Mouse (Mus musculus) thymus, adult 2 months (tissue): ENCODE measurements around the gene Ncoa3.

Source experiments
- CTCF ChIP-seq: fragments of 200-500 bp; IDR thresholded peaks from 2 replicates; pipeline ENCODE4 v1.5.1; 2012; ENCODE audit warnings: mild to moderate bottlenecking, control low read depth, low read length, moderate library complexity, borderline replicate concordance; ENCODE audit not compliant: control insufficient read depth, poor library complexity, insufficient read depth; ENCODE audit errors: extremely low read depth
- POLR2A ChIP-seq: fragments of 200-500 bp; IDR thresholded peaks from 2 replicates; pipeline ENCODE4 v1.6.1; 2012; ENCODE audit warnings: mild to moderate bottlenecking, low read length, control low read depth, moderate library complexity; ENCODE audit not compliant: control insufficient read depth, poor library complexity, insufficient read depth; ENCODE audit errors: extremely low read depth

- TF ChIP-seq CTCF = no peak
- TF ChIP-seq POLR2A = no peak
Observed at GRCm38 (mm10) chr2:166115571-166116277, 123.3 kb downstream of the Ncoa3 start.
